Mouse (Mus musculus): Measurements from ENCODE around the gene Rmdn2. TPM values are rescaled to one million over a fixed set of nuclear protein-coding genes. Genes with fewer than 3 reads are reported as not detected.
A peak's percentile ranks its signal among the peaks of the same experiment; 100 is the strongest.

The Rmdn2 gene
- polyA plus RNA-seq, 1 experiment from 2014 or later: 31.4 TPM

DNA sequence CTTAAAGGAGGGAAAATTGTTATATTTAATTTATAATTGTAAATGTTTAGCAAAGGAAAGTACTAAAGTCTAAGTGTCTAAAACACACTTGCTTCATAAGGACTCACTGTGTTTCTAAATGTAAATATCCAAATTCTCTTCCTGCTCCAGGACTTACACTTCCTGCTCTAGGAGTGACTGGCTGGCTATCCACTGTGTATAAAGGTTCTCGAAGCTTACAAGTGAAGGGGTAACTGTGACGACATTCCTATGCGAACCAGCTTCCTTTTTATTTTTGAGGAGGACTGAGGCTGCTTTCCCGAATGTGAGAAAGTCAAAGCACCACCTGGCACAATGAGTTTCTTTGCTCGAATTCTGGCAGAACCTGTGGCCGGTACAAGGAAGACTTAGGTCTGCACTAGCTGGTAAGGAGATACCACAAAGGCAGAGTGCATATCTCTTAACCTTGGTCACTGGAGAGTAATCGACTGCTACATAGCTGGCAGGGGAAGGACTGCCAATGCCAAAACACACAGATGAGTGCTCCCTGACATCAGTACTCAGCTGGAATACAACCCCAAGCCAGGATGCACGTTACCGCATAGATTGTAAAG lies 1.4 kb upstream of the Rmdn2 start:
- Histone ChIP-seq H3K4me1 (replicated peaks; ENCODE audit: control insufficient read depth, insufficient read depth, low read length) (0 out of 2 replicates have a peak, but pooled peaks cover 2% of the 10 kb centered on the region), H3K9me3 (ENCODE audit: control insufficient read depth, low read length) (no peaks in the 10 kb centered on the region), H3K27me3 (ENCODE audit: control insufficient read depth, insufficient read depth, low read depth, low read length) (no peaks in the 10 kb centered on the region), H3K4me3 (ENCODE audit: low read length) (peak overlapping the region; percentile 10; the same call in 1 of the 2 replicates), H3K27ac (ENCODE audit: low read length) (peak overlapping the region; percentile 96), H3K4me2 (ENCODE audit: low read depth, low read length) (peak overlapping the region; percentile 39), H3K36me3 (ENCODE audit: control insufficient read depth, insufficient read depth, low read length) (no peaks in the 10 kb centered on the region), H3K9ac (ENCODE audit: low read length) (peak overlapping the region; percentile 10; the same call in 1 of the 2 replicates)
- WGBS: 34% methylated on average over 9 of the region's 9 CpGs
- ATAC-seq (ENCODE audit: low read depth): peak; percentile 82

DNA sequence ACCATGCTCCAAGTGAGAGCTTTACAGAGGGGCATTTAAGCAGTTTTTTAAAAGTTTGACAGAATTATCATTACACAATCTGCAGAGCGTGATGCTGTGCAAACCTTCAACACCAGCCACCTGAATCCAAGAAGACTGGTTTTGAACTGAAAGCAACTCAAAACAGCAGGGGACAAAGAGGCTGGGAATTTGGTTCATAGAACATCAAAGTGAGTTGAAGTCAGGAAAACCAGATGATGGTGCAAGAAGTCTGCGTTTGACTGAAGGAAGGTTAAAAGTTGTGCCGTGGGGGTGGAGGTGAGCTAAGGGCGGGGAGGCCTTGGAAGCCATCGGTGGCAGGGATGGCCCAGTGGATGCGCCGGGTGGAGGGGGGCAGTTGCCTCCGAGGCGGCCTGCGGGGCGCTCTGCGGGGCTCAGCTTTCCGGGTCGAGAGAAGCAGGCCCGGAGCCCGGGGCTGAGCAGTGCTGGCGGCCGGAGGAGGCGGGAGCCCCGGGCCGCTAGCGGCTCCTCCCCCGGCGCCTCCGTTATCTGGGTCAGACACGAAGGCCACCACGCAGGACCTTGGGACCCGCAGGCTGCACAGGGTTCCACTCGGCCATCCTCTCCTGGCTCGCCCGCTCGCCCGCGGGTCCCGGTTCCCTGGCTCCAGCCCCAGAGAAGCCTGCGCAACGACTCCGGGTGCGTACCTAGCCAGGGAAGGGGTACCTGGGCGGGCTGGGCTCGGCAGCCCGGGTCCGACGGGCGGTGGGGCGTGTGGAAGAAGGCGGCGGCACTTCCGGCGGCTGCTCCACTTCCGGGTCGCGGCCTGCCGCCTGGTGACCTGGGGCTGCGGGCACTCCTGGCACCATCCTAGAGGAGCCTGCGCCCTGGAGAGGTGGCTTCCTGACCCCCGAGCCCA lies 3.3 kb downstream of the Rmdn2 start:
- Histone ChIP-seq H3K9me3 (ENCODE audit: control insufficient read depth, low read length) (no peaks in the 10 kb centered on the region), H3K4me2 (ENCODE audit: low read depth, low read length) (peak overlapping the region; percentile 76), H3K4me1 (replicated peaks; ENCODE audit: control insufficient read depth, insufficient read depth, low read length) (0 out of 2 replicates have a peak, but pooled peaks cover 2% of the 10 kb centered on the region), H3K9ac (ENCODE audit: low read length) (peak overlapping the region; percentile 95), H3K36me3 (ENCODE audit: control insufficient read depth, insufficient read depth, low read length) (no peaks in the 10 kb centered on the region), H3K27ac (ENCODE audit: low read length) (peak overlapping the region; percentile 90), H3K27me3 (ENCODE audit: control insufficient read depth, insufficient read depth, low read depth, low read length) (no peaks in the 10 kb centered on the region), H3K4me3 (ENCODE audit: low read length) (peak overlapping the region; percentile 84)
- WGBS: 3% methylated on average over 52 of the region's 57 CpGs
- peak; percentile 92 for ATAC-seq (ENCODE audit: low read depth)

DNA sequence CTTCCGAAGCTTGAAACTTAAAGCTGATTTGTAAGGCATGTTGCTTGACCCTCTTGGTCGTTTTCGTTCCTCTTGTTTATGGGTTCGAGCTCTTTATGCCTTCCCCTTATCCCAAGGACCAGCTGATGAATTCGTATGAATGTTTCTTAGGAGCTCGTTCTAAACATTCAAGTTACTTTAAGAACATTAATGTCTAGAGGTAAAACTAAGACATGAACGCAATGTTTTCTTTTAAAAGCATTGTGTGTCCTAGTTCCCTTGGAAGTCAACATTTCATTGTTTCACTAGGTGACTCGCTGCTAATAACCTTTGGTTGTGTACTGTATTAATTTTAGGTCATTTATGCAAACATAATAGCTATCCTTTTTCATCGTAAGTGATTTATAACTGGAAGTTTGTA lies 4.2 kb downstream of the Rmdn2 start:
- peak overlapping the region; percentile 84 for H3K4me3 ChIP-seq (ENCODE audit: low read length)
- peak overlapping the region; percentile 95 for H3K9ac ChIP-seq (ENCODE audit: low read length)
- no peaks in the 10 kb centered on the region for H3K27me3 ChIP-seq (ENCODE audit: control insufficient read depth, insufficient read depth, low read depth, low read length)
- H3K4me2 ChIP-seq (ENCODE audit: low read depth, low read length): peak overlapping the region; percentile 76
- ATAC-seq (ENCODE audit: low read depth): no peak
- WGBS: 78% methylated on average over 9 of the region's 9 CpGs
- no peaks in the 10 kb centered on the region for H3K9me3 ChIP-seq (ENCODE audit: control insufficient read depth, low read length)
- H3K36me3 ChIP-seq (ENCODE audit: control insufficient read depth, insufficient read depth, low read length): no peaks in the 10 kb centered on the region
- no peak overlapping the region; the same call in 1 of the 2 replicates for H3K27ac ChIP-seq (ENCODE audit: low read length)
- H3K4me1 ChIP-seq (replicated peaks; ENCODE audit: control insufficient read depth, insufficient read depth, low read length): 0 out of 2 replicates have a peak, but pooled peaks cover 2% of the 10 kb centered on the region

GRCm38 (mm10) chr17:79616621-79617020 lies 5.0 kb downstream of the Rmdn2 start:
- Histone ChIP-seq H3K27ac (ENCODE audit: low read length) (no peak overlapping the region), H3K4me3 (ENCODE audit: low read length) (no peak overlapping the region), H3K36me3 (ENCODE audit: control insufficient read depth, insufficient read depth, low read length) (peaks cover 3% of the 10 kb centered on the region; the same call in 1 of the 2 replicates), H3K4me1 (replicated peaks; ENCODE audit: control insufficient read depth, insufficient read depth, low read length) (no peaks in the 10 kb centered on the region), H3K9ac (ENCODE audit: low read length) (no peak overlapping the region), H3K4me2 (ENCODE audit: low read depth, low read length) (no peak overlapping the region), H3K9me3 (ENCODE audit: control insufficient read depth, low read length) (no peaks in the 10 kb centered on the region), H3K27me3 (ENCODE audit: control insufficient read depth, insufficient read depth, low read depth, low read length) (no peaks in the 10 kb centered on the region)
- 67% methylated on average over 4 of the region's 4 CpGs for WGBS
- ATAC-seq (ENCODE audit: low read depth): no peak

DNA sequence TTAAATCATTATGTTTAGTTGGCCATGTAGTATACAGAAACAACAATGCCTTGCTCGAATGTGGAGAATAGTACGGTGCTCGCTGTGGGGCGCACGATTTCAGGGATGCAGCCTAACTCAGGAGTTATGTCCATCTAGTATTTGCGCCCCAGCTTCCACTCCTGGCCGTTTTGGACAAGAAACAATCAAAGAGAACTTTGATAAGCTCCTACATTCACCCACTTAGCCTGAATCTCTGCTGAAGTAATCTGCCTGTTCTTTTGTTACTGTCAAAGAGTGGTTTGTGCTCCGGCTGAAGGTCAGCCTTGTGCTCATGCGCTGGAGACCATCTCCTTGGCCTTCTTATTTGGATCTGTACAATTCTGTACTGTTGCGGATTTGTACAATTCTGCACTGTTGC lies 6.8 kb downstream of the Rmdn2 start:
- Histone ChIP-seq H3K4me3 (ENCODE audit: low read length) (no peak overlapping the region), H3K9ac (ENCODE audit: low read length) (no peak overlapping the region), H3K4me1 (replicated peaks; ENCODE audit: control insufficient read depth, insufficient read depth, low read length) (no peaks in the 10 kb centered on the region), H3K36me3 (ENCODE audit: control insufficient read depth, insufficient read depth, low read length) (peaks cover 3% of the 10 kb centered on the region; the same call in 1 of the 2 replicates), H3K9me3 (ENCODE audit: control insufficient read depth, low read length) (no peaks in the 10 kb centered on the region), H3K27me3 (ENCODE audit: control insufficient read depth, insufficient read depth, low read depth, low read length) (no peaks in the 10 kb centered on the region), H3K4me2 (ENCODE audit: low read depth, low read length) (no peak overlapping the region), H3K27ac (ENCODE audit: low read length) (no peak overlapping the region)
- no peak for ATAC-seq (ENCODE audit: low read depth)
- 88% methylated on average over 10 of the region's 10 CpGs for WGBS

DNA sequence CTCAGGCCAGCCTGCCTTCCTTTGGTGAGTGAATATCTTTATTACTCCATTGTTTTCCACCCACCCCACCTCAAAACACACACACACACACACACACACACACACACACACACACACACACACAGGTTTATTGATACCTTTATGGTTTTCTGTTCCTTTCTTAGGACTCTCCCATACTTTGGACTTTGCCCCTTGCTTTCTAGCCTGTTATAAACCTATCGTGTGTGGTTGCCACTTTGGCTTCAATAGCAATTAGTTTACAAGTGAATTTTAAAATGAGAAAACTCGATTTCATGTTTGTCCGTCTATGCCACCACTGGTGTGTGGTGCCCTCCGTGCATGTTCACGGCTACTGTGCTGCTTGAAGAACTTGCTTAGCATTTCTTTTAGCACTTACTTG lies 7.3 kb downstream of the Rmdn2 start:
- Histone ChIP-seq H3K9ac (ENCODE audit: low read length) (no peak overlapping the region), H3K27me3 (ENCODE audit: control insufficient read depth, insufficient read depth, low read depth, low read length) (no peaks in the 10 kb centered on the region), H3K27ac (ENCODE audit: low read length) (no peak overlapping the region), H3K36me3 (ENCODE audit: control insufficient read depth, insufficient read depth, low read length) (peaks cover 3% of the 10 kb centered on the region; the same call in 1 of the 2 replicates), H3K9me3 (ENCODE audit: control insufficient read depth, low read length) (no peaks in the 10 kb centered on the region), H3K4me2 (ENCODE audit: low read depth, low read length) (no peak overlapping the region), H3K4me1 (replicated peaks; ENCODE audit: control insufficient read depth, insufficient read depth, low read length) (no peaks in the 10 kb centered on the region), H3K4me3 (ENCODE audit: low read length) (no peak overlapping the region)
- no peak for ATAC-seq (ENCODE audit: low read depth)
- WGBS: 90% methylated on average over 5 of the region's 5 CpGs

- no peak overlapping the region for H3K4me3 ChIP-seq (ENCODE audit: low read length)
- peaks cover 3% of the 10 kb centered on the region; the same call in 1 of the 2 replicates for H3K36me3 ChIP-seq (ENCODE audit: control insufficient read depth, insufficient read depth, low read length)
- no peak overlapping the region for H3K4me2 ChIP-seq (ENCODE audit: low read depth, low read length)
- no peaks in the 10 kb centered on the region for H3K9me3 ChIP-seq (ENCODE audit: control insufficient read depth, low read length)
- WGBS: 92% methylated on average over 6 of the region's 6 CpGs
- H3K27ac ChIP-seq (ENCODE audit: low read length): no peak overlapping the region
- H3K4me1 ChIP-seq (replicated peaks; ENCODE audit: control insufficient read depth, insufficient read depth, low read length): no peaks in the 10 kb centered on the region
- no peak overlapping the region for H3K9ac ChIP-seq (ENCODE audit: low read length)
- H3K27me3 ChIP-seq (ENCODE audit: control insufficient read depth, insufficient read depth, low read depth, low read length): no peaks in the 10 kb centered on the region
- no peak for ATAC-seq (ENCODE audit: low read depth)
Observed at GRCm38 (mm10) chr17:79622050-79622449, 10.4 kb downstream of the Rmdn2 start.

DNA sequence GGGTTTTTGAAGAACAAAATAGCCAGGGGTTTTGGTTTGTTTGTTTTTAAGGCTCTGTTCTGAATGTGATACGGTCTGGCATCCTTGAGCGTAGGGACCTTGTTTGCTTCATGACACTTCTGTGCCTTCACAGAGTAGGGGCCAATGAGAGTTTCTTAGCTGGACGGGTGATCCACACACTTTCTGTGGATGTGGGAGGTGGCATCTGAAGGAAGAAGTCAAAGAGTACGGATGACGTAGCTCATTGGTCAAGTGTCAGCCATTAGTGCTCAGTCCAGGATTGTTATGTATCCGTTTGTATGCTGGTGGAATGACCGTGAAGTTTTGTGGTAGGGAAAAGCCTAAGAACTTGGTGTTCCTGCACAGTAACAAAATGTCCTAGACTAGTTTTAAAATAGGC lies 10.9 kb downstream of the Rmdn2 start:
- H3K27me3 ChIP-seq (ENCODE audit: control insufficient read depth, insufficient read depth, low read depth, low read length): no peaks in the 10 kb centered on the region
- H3K9ac ChIP-seq (ENCODE audit: low read length): no peak overlapping the region
- peaks cover 3% of the 10 kb centered on the region; the same call in 1 of the 2 replicates for H3K36me3 ChIP-seq (ENCODE audit: control insufficient read depth, insufficient read depth, low read length)
- H3K9me3 ChIP-seq (ENCODE audit: control insufficient read depth, low read length): no peaks in the 10 kb centered on the region
- ATAC-seq (ENCODE audit: low read depth): no peak
- WGBS: 86% methylated on average over 7 of the region's 7 CpGs
- H3K4me2 ChIP-seq (ENCODE audit: low read depth, low read length): no peak overlapping the region
- no peak overlapping the region for H3K27ac ChIP-seq (ENCODE audit: low read length)
- no peaks in the 10 kb centered on the region for H3K4me1 ChIP-seq (replicated peaks; ENCODE audit: control insufficient read depth, insufficient read depth, low read length)
- H3K4me3 ChIP-seq (ENCODE audit: low read length): no peak overlapping the region

- Histone ChIP-seq H3K9ac (ENCODE audit: low read length) (no peak overlapping the region), H3K9me3 (ENCODE audit: control insufficient read depth, low read length) (no peaks in the 10 kb centered on the region), H3K36me3 (ENCODE audit: control insufficient read depth, insufficient read depth, low read length) (peaks cover 3% of the 10 kb centered on the region; the same call in 1 of the 2 replicates), H3K27ac (ENCODE audit: low read length) (no peak overlapping the region), H3K4me2 (ENCODE audit: low read depth, low read length) (no peak overlapping the region), H3K27me3 (ENCODE audit: control insufficient read depth, insufficient read depth, low read depth, low read length) (no peaks in the 10 kb centered on the region), H3K4me1 (replicated peaks; ENCODE audit: control insufficient read depth, insufficient read depth, low read length) (no peaks in the 10 kb centered on the region), H3K4me3 (ENCODE audit: low read length) (no peak overlapping the region)
- WGBS: 62% methylated on average over 3 of the region's 3 CpGs
- ATAC-seq (ENCODE audit: low read depth): no peak
Observed at GRCm38 (mm10) chr17:79623841-79624240, 12.2 kb downstream of the Rmdn2 start.

All from lung, embryonic 16.5 days (tissue).